Mouse (Mus musculus) small intestine, adult 2 months (tissue): ENCODE measurements around the gene Mcm8. TPM values are rescaled to one million over a fixed set of nuclear protein-coding genes. Genes with fewer than 3 reads are reported as not detected.

Experiments
- H3K27ac ChIP-seq: fragments of 200-500 bp; 2 replicates; pipeline ENCODE4 v1.5.1; 2012; ENCODE audit warnings: low read depth, low read length, control low read depth, inconsistent platforms; ENCODE audit not compliant: insufficient read depth
- H3K27me3 ChIP-seq: fragments of 200-500 bp; 2 replicates; pipeline ENCODE4 v1.6.1; 2012; ENCODE audit warnings: mild to moderate bottlenecking, moderate library complexity, low read length, inconsistent platforms; ENCODE audit not compliant: control insufficient read depth, insufficient read depth
- H3K36me3 ChIP-seq: fragments of 200-500 bp; 2 replicates; pipeline ENCODE4 v1.6.1; 2012; ENCODE audit warnings: mild to moderate bottlenecking, low read length, control low read depth, inconsistent platforms; ENCODE audit not compliant: control insufficient read depth, insufficient read depth
- H3K4me1 ChIP-seq: fragments of 200-500 bp; 2 replicates; pipeline ENCODE4 v1.6.1; 2012; ENCODE audit warnings: low read length, inconsistent platforms, mixed read lengths; ENCODE audit not compliant: control insufficient read depth, insufficient read depth, insufficient read length
- H3K4me3 ChIP-seq: fragments of 200-500 bp; 2 replicates; pipeline ENCODE4 v1.5.1; 2012; ENCODE audit warnings: low read depth, mild to moderate bottlenecking, control low read depth, inconsistent platforms, low read length, moderate library complexity
- CTCF ChIP-seq: fragments of 200-500 bp; IDR thresholded peaks from 2 replicates; pipeline ENCODE4 v1.5.1; 2012; ENCODE audit warnings: low read depth, mild to moderate bottlenecking, control low read depth, inconsistent platforms, low read length, moderate library complexity, mixed read lengths; ENCODE audit not compliant: insufficient replicate concordance, insufficient read length; ENCODE audit errors: extremely low read depth
- POLR2A ChIP-seq: fragments of 200-500 bp; IDR thresholded peaks from 2 replicates; pipeline ENCODE4 v1.6.1; 2012; ENCODE audit warnings: low read depth, mild to moderate bottlenecking, control low read depth, inconsistent platforms, low read length, moderate library complexity
- WGBS: fragments of 180-500 bp; shearing (Covaris S2); methylation state at CpG from one replicate; pipeline ENCODE4 v1.1.7; 2018; 5-methylcytosine and 5-hydroxymethylcytosine counted together
- polyA plus RNA-seq: library from polyadenylated mRNA; depleted of rRNA; stranded (reverse); fragments of >200 nt; gene quantifications from 2 replicates; pipeline ENCODE4 v1.2.3, GENCODE M21; 2012

Gene Mcm8
- polyA plus RNA-seq, 1 experiment, result 0.51 TPM

- H3K36me3 ChIP-seq, result peaks cover 16% of the 10 kb centered on the region
- no peak overlapping the region for H3K4me3 ChIP-seq
- no peaks in the 10 kb centered on the region for H3K27me3 ChIP-seq
- WGBS, result 73% methylated on average over 5 of the region's 5 CpGs
- H3K4me1 ChIP-seq, result 0 out of 2 replicates have a peak, but pooled peaks cover 2% of the 10 kb centered on the region
- H3K27ac ChIP-seq, result no peak overlapping the region
- TF ChIP-seq POLR2A, result no peak
- no peak for TF ChIP-seq CTCF
These were observed 40.4 kb downstream of the Mcm8 start for GRCm38 (mm10) chr2:132856333-132856732.

GRCm38 (mm10) chr2:132860435-132860834 is 44.5 kb downstream of the Mcm8 start:
- H3K27ac ChIP-seq, result no peak overlapping the region
- H3K27me3 ChIP-seq, result no peaks in the 10 kb centered on the region
- H3K36me3 ChIP-seq, result peaks cover 20% of the 10 kb centered on the region
- TF ChIP-seq CTCF, result no peak
- TF ChIP-seq POLR2A, result no peak
- H3K4me3 ChIP-seq, result no peak overlapping the region
- H3K4me1 ChIP-seq, result 0 out of 2 replicates have a peak, but pooled peaks cover 2% of the 10 kb centered on the region

- Histone ChIP-seq H3K4me3 (no peak overlapping the region), H3K4me1 (0 out of 2 replicates have a peak, but pooled peaks cover 2% of the 10 kb centered on the region)
- TF ChIP-seq CTCF (no peak), POLR2A (no peak)
These were observed 45.5 kb downstream of the Mcm8 start for GRCm38 (mm10) chr2:132861456-132861855.

GRCm38 (mm10) chr2:132863325-132863724 is 47.4 kb downstream of the Mcm8 start:
- Histone ChIP-seq H3K36me3 (peaks cover 28% of the 10 kb centered on the region), H3K27ac (no peak overlapping the region), H3K27me3 (no peaks in the 10 kb centered on the region), H3K4me1 (0 out of 2 replicates have a peak, but pooled peaks cover 2% of the 10 kb centered on the region), H3K4me3 (no peak overlapping the region)
- WGBS, result 91% methylated on average over 2 of the region's 2 CpGs
- TF ChIP-seq CTCF (no peak), POLR2A (no peak)

More at GRCm38 (mm10) chr2:132861456-132861855, 45.5 kb downstream of the Mcm8 start:
- WGBS, result 91% methylated on average over 2 of the region's 2 CpGs
- H3K27ac ChIP-seq, result no peak overlapping the region
- H3K36me3 ChIP-seq, result peaks cover 26% of the 10 kb centered on the region
- no peaks in the 10 kb centered on the region for H3K27me3 ChIP-seq

- Histone ChIP-seq H3K27me3 (no peaks in the 10 kb centered on the region), H3K27ac (no peak overlapping the region), H3K4me3 (no peak overlapping the region), H3K36me3 (peaks cover 24% of the 10 kb centered on the region), H3K4me1 (no peaks in the 10 kb centered on the region; the same call in 1 of the 2 replicates)
- no peak for TF ChIP-seq POLR2A
- no peak for TF ChIP-seq CTCF
- WGBS, result 61% methylated on average over 5 of the region's 5 CpGs
These were observed 51.6 kb downstream of the Mcm8 start for GRCm38 (mm10) chr2:132867521-132867920.

- no peaks in the 10 kb centered on the region; the same call in 1 of the 2 replicates for H3K4me1 ChIP-seq
- 89% methylated on average over 5 of the region's 5 CpGs for WGBS
- H3K27ac ChIP-seq, result no peak overlapping the region
- H3K4me3 ChIP-seq, result no peak overlapping the region
- no peaks in the 10 kb centered on the region for H3K27me3 ChIP-seq
- peaks cover 16% of the 10 kb centered on the region for H3K36me3 ChIP-seq
- TF ChIP-seq CTCF (no peak), POLR2A (no peak)
These were observed 53.7 kb downstream of the Mcm8 start for GRCm38 (mm10) chr2:132869682-132870081.

GRCm38 (mm10) chr2:132870286-132870685 is 54.3 kb downstream of the Mcm8 start:
- peaks cover 13% of the 10 kb centered on the region for H3K36me3 ChIP-seq
- TF ChIP-seq POLR2A, result no peak
- TF ChIP-seq CTCF, result no peak
- H3K27ac ChIP-seq, result no peak overlapping the region
- H3K27me3 ChIP-seq, result no peaks in the 10 kb centered on the region
- H3K4me3 ChIP-seq, result no peak overlapping the region
- WGBS, result 77% methylated on average over 4 of the region's 4 CpGs
- no peaks in the 10 kb centered on the region; the same call in 1 of the 2 replicates for H3K4me1 ChIP-seq
